8 mouse cellular contexts compared by ENCODE assay signal in the genomic region with DNA sequence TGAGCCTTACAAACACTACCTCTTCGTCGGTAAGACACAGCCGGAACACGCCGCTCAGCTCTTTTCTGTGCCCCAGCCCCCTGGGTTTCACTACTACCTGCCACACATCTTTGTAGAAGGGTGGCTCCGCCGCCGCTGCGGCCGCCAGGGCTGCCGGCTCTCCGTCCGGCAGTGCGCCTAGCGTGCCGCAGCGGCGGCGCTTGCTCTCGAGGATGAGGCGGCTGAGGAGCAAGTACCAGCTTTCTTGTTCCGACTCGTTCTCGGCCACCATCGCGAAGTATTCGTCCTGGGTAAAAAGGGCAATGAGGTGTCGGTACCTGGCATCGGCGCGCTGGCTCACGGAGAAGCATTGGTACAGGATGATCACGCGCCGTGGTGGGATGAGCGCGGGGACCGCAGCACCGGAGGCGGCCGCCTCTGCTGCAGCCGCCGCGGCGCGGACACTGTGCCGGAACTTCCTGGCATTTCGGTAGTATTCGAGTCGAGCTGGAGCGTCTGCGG. TPM values are rescaled to one million over a fixed set of nuclear protein-coding genes. Genes with fewer than 3 reads are reported as not detected.
DNase-seq lines count a peak whose midpoint lies in the region; ATAC-seq and TF ChIP-seq lines count a peak whose summit lies in the region.

No protein-coding gene starts in this region.

- H3K27me3 ChIP-seq in lung, embryonic 15.5 days, result peaks cover 79% of the 10 kb centered on the region
- peaks cover 74% of the 10 kb centered on the region for H3K27me3 ChIP-seq in embryonic facial prominence, embryonic 15.5 days

- H3K4me1 ChIP-seq in lung, embryonic 15.5 days, result peaks cover 13% of the 10 kb centered on the region
- 0 out of 2 replicates have a peak, but pooled peaks cover 20% of the 10 kb centered on the region for H3K4me1 ChIP-seq in embryonic facial prominence, embryonic 15.5 days
- H3K4me1 ChIP-seq in olfactory bulb, adult 2 months (ENCODE audit: control insufficient read depth, insufficient read depth, low read length), result peaks cover 21% of the 10 kb centered on the region; the same call in 1 of the 2 replicates

- no peaks in the 10 kb centered on the region for H3K9me3 ChIP-seq in lung, embryonic 15.5 days
- H3K9me3 ChIP-seq in embryonic facial prominence, embryonic 15.5 days (replicated peaks), result no peaks in the 10 kb centered on the region

- peak overlapping the region; percentile 63 for H3K4me2 ChIP-seq in lung, embryonic 15.5 days
- peak overlapping the region; percentile 57 for H3K4me2 ChIP-seq in embryonic facial prominence, embryonic 15.5 days (replicated peaks)

- TF ChIP-seq CTCF in olfactory bulb, adult 2 months (IDR thresholded peaks at IDR 0.05; ENCODE audit: insufficient read depth, low read depth, low read length), result no peak

- no peak overlapping the region for H3K9ac ChIP-seq in lung, embryonic 15.5 days
- H3K9ac ChIP-seq in embryonic facial prominence, embryonic 15.5 days, result no peak overlapping the region

- peak overlapping the region; percentile 34 for H3K4me3 ChIP-seq in lung, embryonic 15.5 days
- peak overlapping the region; percentile 38 for H3K4me3 ChIP-seq in embryonic facial prominence, embryonic 15.5 days (replicated peaks)
- peak overlapping the region; percentile 36 for H3K4me3 ChIP-seq in olfactory bulb, adult 2 months (ENCODE audit: insufficient read depth, low read depth, low read length)

- no peak for ATAC-seq in lung, embryonic 15.5 days (ENCODE audit: borderline replicate concordance, extremely low read depth, low FRiP score, low TSS enrichment)
- ATAC-seq in embryonic facial prominence, embryonic 15.5 days (ENCODE audit: insufficient number of reproducible peaks, low FRiP score, low TSS enrichment, low read depth), result no peak
- ATAC-seq in inflammation-experienced regulatory T-cells, adult 6 months, result no peak

- WGBS in lung, embryonic 15.5 days, result 17% methylated on average over 52 of the region's 52 CpGs
- 25% methylated on average over 52 of the region's 52 CpGs for WGBS in embryonic facial prominence, embryonic 15.5 days
- 17% methylated on average over 52 of the region's 52 CpGs for WGBS in olfactory bulb, adult 2 months

- H3K27ac ChIP-seq in lung, embryonic 15.5 days, result no peak overlapping the region
- H3K27ac ChIP-seq in embryonic facial prominence, embryonic 15.5 days (replicated peaks), result no peak overlapping the region
- no peak overlapping the region for H3K27ac ChIP-seq in olfactory bulb, adult 2 months (ENCODE audit: insufficient read depth, low read depth, low read length)

- DNase-seq in lung, postnatal 14 days, result no peak
- peak; percentile 15 for DNase-seq in kidney, postnatal 10 days
- no peak for DNase-seq in cerebellum, adult 9-11 months
- DNase-seq in cerebellum, postnatal 4 days (ENCODE audit: low spot score in 2 of 2), result no peak

- H3K36me3 ChIP-seq in lung, embryonic 15.5 days, result no peaks in the 10 kb centered on the region
- no peaks in the 10 kb centered on the region for H3K36me3 ChIP-seq in embryonic facial prominence, embryonic 15.5 days

- no peak for TF ChIP-seq POLR2A in olfactory bulb, adult 2 months (IDR thresholded peaks at IDR 0.05; ENCODE audit: insufficient read depth, low read depth, low read length)

RNA-seq across cellular contexts. Expression of a gene that starts 0.6 kb away (rescaled TPM):
- not detected in 2 replicates for polyA plus RNA-seq in lung, embryonic 15.5 days (2015; fragmentation: Nextera tagmentation; extraction: Ambion mirVana)
- polyA plus RNA-seq in embryonic facial prominence, embryonic 15.5 days (2015; fragmentation: Nextera tagmentation; extraction: Ambion mirVana), result 0.11 and 0.13 TPM in 2 replicates
- not detected in 2 replicates for polyA plus RNA-seq in olfactory bulb, adult 2 months (2012; ENCODE audit: insufficient read depth, insufficient read length, low replicate concordance, missing spikeins)
- not detected for polyA plus RNA-seq in inflammation-experienced regulatory T-cells, adult 6 months (2017; shearing (Covaris generic))
